Comparison of ENCODE assay signal across 10 mouse cellular contexts in the genomic region with DNA sequence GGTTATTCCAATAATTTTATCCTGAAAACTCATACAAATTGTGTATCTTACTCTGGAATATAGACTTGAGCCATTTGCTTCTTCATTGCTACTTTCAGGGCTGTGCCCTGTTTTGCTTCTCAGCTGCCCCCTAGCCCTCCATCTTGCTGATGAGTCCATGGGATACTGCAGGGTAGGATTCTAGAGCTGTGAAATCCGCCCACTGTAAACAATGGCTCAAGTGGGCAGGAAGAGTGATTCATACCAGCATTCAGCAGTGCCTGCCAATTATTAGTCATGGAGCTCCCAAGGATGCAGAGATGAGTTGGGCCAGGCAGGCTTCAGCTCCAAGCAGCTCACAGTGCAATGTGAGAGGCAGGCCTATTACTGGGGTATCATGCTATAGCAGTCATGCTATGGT.
DNase-seq lines count a peak whose midpoint lies in the region; ATAC-seq and TF ChIP-seq lines count a peak whose summit lies in the region.
"Had no signal": no experiment of that assay in that cellular context is flagged by ENCODE, and none has a peak within 500 bp of the region (broad histone marks: within the 10 kb centered on the region; RNA-seq: fewer than 3 reads in every experiment).

No protein-coding gene starts in this region.

- H3K27me3 ChIP-seq in midbrain, embryonic 15.5 days (replicated peaks) = no peaks in the 10 kb centered on the region
- no peaks in the 10 kb centered on the region for H3K27me3 ChIP-seq in midbrain, embryonic 16.5 days (ENCODE audit: control insufficient read depth, insufficient read depth, low read depth, low read length)
- H3K27me3 ChIP-seq in thymus, adult 2 months (ENCODE audit: control insufficient read depth, insufficient read depth, low read length) = no peaks in the 10 kb centered on the region
- H3K27me3 ChIP-seq: liver, embryonic 15.5 days had no signal

- ATAC-seq in midbrain, embryonic 15.5 days (replicated peaks) = peak; percentile 32; the same call in 1 of the 2 replicates
- no peak for ATAC-seq in midbrain, embryonic 16.5 days
- ATAC-seq: intestine, postnatal 0 days had no signal

- no peak for TF ChIP-seq CTCF in thymus, adult 2 months (IDR thresholded peaks at IDR 0.05; ENCODE audit: borderline replicate concordance, control insufficient read depth, extremely low read depth, insufficient read depth, low read length, poor library complexity)

- no peak overlapping the region for H3K27ac ChIP-seq in midbrain, embryonic 15.5 days
- no peak overlapping the region for H3K27ac ChIP-seq in midbrain, embryonic 16.5 days (ENCODE audit: low read length)
- no peak overlapping the region for H3K27ac ChIP-seq in thymus, adult 2 months (ENCODE audit: control insufficient read depth, insufficient read depth, low read length)
- H3K27ac ChIP-seq: liver, embryonic 15.5 days had no signal

- H3K9me3 ChIP-seq in midbrain, embryonic 15.5 days = no peaks in the 10 kb centered on the region
- H3K9me3 ChIP-seq in midbrain, embryonic 16.5 days (replicated peaks; ENCODE audit: control insufficient read depth, low read length, poor library complexity, severe bottlenecking) = no peaks in the 10 kb centered on the region
- H3K9me3 ChIP-seq: liver, embryonic 15.5 days had no signal

- no peak overlapping the region for H3K4me3 ChIP-seq in midbrain, embryonic 15.5 days
- no peak overlapping the region for H3K4me3 ChIP-seq in midbrain, embryonic 16.5 days (ENCODE audit: low read depth, low read length)
- no peak overlapping the region for H3K4me3 ChIP-seq in thymus, adult 2 months (ENCODE audit: control insufficient read depth, insufficient read depth, low read length)
- H3K4me3 ChIP-seq: liver, embryonic 15.5 days had no signal

- H3K4me2 ChIP-seq in midbrain, embryonic 15.5 days = no peak overlapping the region
- no peak overlapping the region for H3K4me2 ChIP-seq in midbrain, embryonic 16.5 days (ENCODE audit: low read length)
- H3K4me2 ChIP-seq: liver, embryonic 15.5 days had no signal

- TF ChIP-seq POLR2A in thymus, adult 2 months (IDR thresholded peaks at IDR 0.05; ENCODE audit: control insufficient read depth, extremely low read depth, insufficient read depth, low read length, poor library complexity) = no peak

- H3K9ac ChIP-seq in midbrain, embryonic 15.5 days = no peak overlapping the region
- no peak overlapping the region for H3K9ac ChIP-seq in midbrain, embryonic 16.5 days (ENCODE audit: low read depth, low read length)
- H3K9ac ChIP-seq: liver, embryonic 15.5 days had no signal

- H3K36me3 ChIP-seq in midbrain, embryonic 15.5 days (replicated peaks) = no peaks in the 10 kb centered on the region
- H3K36me3 ChIP-seq in midbrain, embryonic 16.5 days (ENCODE audit: control insufficient read depth, insufficient read depth, low read length) = no peaks in the 10 kb centered on the region
- H3K36me3 ChIP-seq in thymus, adult 2 months (ENCODE audit: control insufficient read depth, insufficient read depth, low read length) = no peaks in the 10 kb centered on the region
- H3K36me3 ChIP-seq: liver, embryonic 15.5 days had no signal

- DNase-seq in frontal cortex, postnatal 36 days (ENCODE audit: low spot score in 2 of 2) = peak; percentile 37 to 43
- DNase-seq in frontal cortex, postnatal 10 days (ENCODE audit: low spot score in 2 of 2) = no peak
- DNase-seq in adrenal gland, postnatal 10 days = peak; percentile 38
- peak; percentile 43 for DNase-seq in lung, postnatal 36 days
- no peak for DNase-seq in thymus, adult 2 months
- no peak for DNase-seq in thymus, postnatal 14 days

- no peaks in the 10 kb centered on the region for H3K4me1 ChIP-seq in midbrain, embryonic 15.5 days
- peaks cover 3% of the 10 kb centered on the region for H3K4me1 ChIP-seq in midbrain, embryonic 16.5 days (ENCODE audit: control insufficient read depth, insufficient read depth, low read length)
- H3K4me1 ChIP-seq in thymus, adult 2 months (replicated peaks; ENCODE audit: control insufficient read depth, insufficient read depth, low read length) = no peaks in the 10 kb centered on the region
- H3K4me1 ChIP-seq: liver, embryonic 15.5 days had no signal

- 72% methylated on average over 1 of the region's 1 CpGs for WGBS in midbrain, embryonic 15.5 days
- WGBS in midbrain, embryonic 16.5 days = 73% methylated on average over 1 of the region's 1 CpGs
- WGBS in thymus, adult 2 months = 90% methylated on average over 1 of the region's 1 CpGs

Comparison
In these comparisons a context has a peak if more than half of its experiments do, and no peak if none do; other contexts are left out.
1. DNase-seq: peak in frontal cortex, postnatal 36 days (2 of 2), adrenal gland, postnatal 10 days (single experiment) and lung, postnatal 36 days (single experiment); none in frontal cortex, postnatal 10 days (0 of 2), thymus, adult 2 months (single experiment) and thymus, postnatal 14 days (single experiment).